Mouse (Mus musculus) embryo, embryonic 10.5 days (tissue): ENCODE results near the gene Ccdc78.
A peak's percentile ranks its signal among the peaks of the same experiment; 100 is the strongest.

Experiments
- DNase-seq: peaks from one replicate; pipeline ENCODE4 v3.0.0-alpha.2; 2015; ENCODE audit warnings: low spot score

Gene Ccdc78

GRCm38 (mm10) chr17:25810890-25811289 is 24.5 kb downstream of the Ccdc78 start:
- no peak for DNase-seq

DNA sequence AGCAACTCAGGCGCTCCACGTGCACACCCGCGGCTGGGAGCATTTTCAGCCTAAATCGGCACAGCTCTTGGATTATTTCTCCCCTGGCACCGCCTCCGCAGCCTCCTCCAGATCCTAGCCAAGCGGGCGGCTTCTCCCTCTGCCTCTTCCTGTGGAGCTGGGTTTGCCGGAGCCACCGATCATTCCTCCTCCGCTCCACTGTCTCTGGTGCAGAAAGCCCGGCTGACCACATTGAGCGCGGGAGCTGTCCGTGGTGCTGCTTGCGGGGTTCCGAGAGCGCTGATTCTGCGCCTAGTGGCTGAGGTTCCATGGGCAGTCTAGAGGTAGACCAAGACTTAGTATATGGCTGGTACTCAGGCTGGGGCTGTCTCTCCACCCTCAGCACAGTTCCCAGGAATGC is 27.1 kb downstream of the Ccdc78 start:
- DNase-seq: peak; percentile 90

DNA sequence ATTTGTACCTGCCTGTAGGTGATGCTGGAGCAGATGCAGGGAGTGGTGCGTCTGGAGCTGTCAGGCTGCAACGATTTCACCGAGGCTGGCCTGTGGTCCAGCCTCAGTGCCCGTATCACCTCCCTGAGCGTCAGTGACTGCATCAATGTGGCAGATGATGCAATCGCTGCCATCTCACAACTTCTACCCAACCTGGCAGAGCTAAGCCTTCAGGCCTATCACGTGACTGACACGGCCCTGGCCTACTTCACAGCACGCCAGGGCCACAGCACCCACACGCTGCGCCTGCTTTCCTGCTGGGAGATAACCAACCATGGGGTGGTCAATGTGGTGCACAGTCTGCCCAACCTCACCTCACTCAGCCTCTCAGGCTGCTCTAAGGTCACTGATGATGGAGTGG is 31.3 kb downstream of the Ccdc78 start:
- no peak for DNase-seq

DNA sequence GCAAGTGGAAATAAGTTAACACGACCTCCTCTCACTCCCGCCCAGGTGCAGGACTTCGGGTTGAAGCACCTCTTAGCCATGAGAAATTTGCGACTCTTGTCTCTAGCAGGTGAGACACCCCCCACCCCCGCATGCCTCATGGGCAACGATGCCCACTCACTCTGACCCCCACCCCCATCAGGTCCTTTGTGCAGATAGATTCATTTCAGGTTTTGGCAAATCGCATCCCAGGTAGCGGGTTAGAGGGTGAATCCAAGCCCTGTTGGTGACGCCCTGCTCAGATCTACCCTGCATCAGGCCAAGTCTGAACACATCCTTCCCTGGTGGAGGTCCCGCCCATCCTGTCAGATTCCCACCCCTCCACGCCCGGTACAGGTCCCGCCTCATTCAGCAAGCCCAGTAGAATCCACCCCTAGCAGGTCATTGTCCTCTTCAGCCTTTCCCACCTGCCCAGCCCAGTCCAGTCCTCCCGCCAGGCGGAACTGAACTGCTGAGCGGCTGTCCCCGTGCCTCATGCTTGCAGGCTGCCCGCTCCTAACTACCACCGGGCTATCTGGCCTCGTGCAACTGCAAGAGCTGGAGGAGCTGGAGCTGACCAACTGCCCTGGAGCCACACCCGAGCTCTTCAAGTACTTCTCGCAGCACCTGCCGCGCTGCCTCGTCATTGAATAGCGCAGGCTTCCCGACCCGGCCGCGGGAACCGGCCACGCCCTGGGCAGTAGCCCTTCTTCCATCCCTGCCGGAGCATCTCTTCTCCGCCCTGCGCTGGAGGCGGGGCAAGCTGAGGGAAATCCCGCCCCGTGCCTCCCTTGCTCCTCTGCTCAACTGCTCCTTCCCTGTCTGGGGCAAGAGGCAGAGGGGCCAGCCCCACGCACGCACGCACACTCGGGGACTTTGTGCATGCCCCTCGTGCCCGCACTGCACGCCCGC is 32.7 kb downstream of the Ccdc78 start:
- no peak for DNase-seq

GRCm38 (mm10) chr17:25823452-25823851 is 37.1 kb downstream of the Ccdc78 start, which contains the start of gene Wdr24:
Gene Wdr24 (plus strand): TSS chr17:25823627.
- peak; percentile 95 for DNase-seq

DNA sequence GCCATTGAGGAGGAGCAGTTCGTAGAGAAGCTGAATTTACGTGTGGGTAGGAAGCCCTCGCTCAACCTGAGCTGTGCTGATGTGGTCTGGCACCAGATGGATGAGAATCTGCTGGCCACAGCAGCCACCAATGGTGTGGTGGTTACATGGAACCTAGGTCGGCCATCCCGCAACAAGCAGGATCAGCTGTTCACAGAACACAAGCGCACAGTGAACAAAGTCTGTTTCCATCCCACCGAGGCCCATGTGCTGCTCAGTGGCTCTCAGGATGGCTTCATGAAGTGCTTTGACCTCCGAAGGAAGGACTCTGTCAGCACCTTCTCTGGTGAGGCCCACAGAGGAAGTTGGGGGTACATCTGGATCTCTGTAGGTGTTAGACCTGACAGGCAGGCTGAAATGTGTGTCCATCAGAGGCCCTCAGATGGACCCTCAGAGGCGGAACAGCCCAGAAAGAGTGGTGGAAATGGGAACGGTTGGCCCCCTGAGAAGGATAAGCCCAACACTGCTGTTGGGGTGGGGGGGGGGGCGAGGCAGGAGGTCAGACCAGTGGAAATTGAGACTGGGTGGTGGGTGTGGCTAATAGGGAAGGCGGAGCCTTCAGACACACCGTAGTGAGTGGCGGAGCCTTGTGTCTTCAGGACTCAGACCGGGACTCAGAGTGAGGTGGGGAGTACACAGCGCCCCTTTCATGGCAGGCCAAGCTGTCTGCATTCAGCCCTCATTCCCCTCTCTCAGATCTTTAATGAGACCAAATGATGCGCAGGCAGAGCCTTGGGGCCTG is 38.2 kb downstream of the Ccdc78 start:
- no peak for DNase-seq

GRCm38 (mm10) chr17:25825311-25825710 is 38.9 kb downstream of the Ccdc78 start:
- no peak for DNase-seq

GRCm38 (mm10) chr17:25825984-25826570 is 39.7 kb downstream of the Ccdc78 start:
- no peak for DNase-seq

DNA sequence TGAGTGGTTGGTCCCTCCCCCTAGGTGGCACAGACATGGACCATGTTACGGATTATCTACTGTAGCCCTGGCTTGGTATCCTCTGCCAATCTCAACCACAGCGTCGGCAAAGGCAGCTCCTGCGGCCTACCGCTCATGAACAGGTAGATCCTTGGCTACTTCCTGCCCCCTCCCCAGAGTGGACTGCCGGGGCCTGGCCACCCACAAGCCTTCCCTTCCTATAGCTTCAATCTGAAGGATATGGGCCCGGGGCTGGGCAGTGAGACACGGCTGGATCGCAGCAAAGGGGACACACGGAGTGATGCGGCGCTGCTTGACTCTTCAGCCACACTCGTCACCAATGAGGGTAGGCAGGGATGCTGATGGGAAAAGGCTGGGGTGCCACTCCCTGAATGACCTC is 40.6 kb downstream of the Ccdc78 start:
- no peak for DNase-seq

- no peak for DNase-seq
These were observed 41.3 kb downstream of the Ccdc78 start for GRCm38 (mm10) chr17:25827546-25828222.

GRCm38 (mm10) chr17:25828223-25828594 is 41.8 kb downstream of the Ccdc78 start:
- no peak for DNase-seq

DNA sequence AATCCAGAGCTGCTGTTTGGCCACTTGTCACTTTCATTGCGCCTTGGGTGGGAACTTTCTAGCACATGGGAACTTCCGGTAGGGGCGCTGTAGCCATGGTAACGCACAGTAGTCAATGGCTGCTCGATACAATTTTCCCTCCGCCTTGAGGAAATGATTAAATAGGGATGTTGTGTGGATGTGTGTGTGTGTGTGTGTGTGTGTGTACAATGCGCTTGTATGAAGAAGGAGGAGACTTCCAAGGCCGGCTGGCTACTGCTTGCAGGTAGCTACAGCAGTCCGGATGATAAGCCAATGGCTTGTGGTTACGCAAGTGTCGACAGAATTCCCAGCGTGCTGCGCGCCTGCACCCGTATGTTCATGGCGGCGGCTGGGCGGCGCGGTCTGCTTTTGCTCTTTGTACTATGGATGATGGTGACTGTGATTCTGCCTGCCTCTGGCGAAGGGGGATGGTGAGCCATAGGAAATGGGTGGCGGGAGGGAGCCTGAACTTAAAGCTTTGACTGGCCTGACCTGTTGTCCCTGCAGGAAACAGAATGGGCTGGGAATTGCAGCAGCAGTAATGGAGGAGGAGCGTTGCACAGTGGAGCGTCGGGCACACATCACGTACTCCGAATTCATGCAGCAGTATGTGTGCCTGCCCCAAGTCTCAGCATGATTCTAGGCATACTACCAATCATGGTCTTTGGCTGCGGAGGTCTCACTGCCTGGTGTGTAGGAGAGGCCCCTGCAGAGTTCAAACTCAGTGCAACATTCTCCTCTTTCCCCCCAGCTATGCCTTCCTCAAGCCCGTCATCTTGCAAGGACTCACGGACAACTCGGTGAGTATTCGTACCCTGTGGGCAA is 42.6 kb downstream of the Ccdc78 start, which contains the start of gene Jmjd8:
Gene Jmjd8, plus strand, starts transcription at position 156 of the 846 bp plus-strand sequence.
- DNase-seq: peak; percentile 88

- no peak for DNase-seq
These were observed 43.2 kb downstream of the Ccdc78 start for GRCm38 (mm10) chr17:25829558-25830017.

GRCm38 (mm10) chr17:25830200-25830753 is 43.9 kb downstream of the Ccdc78 start:
- DNase-seq: no peak

GRCm38 (mm10) chr17:25830806-25831431 is 44.5 kb downstream of the Ccdc78 start:
- DNase-seq: no peak

DNA sequence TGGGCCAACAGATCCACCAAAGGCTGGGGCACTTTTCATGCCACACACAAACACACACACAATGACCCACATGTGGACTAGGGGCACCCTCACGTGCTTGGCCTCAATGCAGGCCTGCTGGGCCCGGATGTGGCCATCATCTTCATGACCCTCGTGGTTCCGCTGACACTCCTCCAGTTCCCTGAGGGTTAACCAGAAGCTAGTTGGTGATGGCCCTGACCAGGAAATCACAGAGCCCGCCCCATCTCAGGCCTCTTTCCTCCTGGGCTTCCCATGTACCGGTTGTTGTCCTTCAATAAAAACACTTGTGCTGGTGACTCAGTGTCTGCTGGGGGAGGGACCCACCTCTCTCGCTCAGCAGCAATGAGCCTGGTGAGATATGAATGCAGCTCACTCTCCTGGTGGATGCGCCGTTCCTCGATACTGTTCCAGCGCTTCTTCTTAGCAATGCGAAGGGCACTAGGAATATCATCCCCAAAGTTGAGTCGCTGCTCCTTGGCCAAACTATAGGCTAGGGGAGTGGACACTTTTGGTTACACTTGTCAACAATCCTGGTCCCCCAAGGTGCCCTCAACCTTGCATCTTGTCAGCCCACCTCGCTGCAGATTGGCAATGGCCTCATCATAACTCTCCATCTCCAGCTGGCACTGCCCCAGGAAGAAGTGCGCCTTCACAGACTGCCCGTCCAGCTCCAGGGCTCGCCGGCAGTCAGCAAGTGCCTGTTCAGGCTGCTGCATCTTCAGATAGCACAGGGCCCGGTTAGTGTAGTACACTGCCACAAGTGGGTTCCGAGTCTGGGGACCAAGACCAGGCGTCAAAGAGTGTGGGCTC is 45.3 kb downstream of the Ccdc78 start:
- no peak for DNase-seq

DNA sequence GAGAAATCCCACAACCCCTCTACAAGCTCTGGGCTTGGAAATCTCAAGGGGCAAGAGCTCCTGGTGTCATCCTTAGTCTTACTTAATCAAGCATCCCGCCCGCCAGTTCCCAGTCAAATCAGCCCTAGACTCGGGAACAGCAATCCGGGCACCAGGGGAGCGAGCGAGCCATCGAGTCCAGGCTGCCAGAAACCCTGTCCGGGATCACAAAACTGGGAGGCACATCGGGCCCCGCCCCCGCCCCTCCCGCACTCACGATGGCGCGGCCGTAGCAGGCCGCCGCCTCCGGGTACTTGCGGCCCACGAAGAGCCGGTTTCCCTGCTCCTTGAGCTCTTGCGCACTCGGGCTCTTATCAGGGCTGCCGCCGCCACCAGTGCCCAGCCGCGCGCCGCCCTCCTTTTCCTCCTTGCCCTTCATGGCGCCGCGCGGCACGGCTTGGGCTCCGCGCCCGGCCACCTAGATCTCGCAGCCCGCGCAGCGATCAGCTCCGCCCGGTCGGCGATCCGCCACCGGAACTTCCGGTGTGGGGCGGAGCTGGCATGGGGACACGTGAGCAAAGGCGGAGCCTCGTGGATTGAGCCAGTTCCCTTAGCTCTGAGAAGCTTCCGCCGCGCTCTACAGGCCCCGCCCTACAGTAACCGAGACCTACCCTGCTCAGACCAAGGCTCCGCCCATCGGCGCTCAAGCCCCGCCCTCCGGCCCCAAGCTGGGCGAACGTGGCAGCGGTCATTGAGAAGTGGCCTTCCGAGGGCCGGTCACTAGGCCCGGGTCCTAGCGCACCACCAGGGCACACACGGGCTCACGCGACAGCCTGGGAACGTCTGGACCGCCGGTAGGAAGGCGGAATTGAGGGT is 46.3 kb downstream of the Ccdc78 start:
- DNase-seq: peak; percentile 100

GRCm38 (mm10) chr17:25833291-25833663 is 46.9 kb downstream of the Ccdc78 start, which contains the start of gene Stub1:
Gene Stub1 (minus strand): TSS chr17:25833404.
- DNase-seq: peak; percentile 97
